Mouse (Mus musculus): ENCODE results near the gene Gm6890.
"Not testable (repeated sequence)": the region's sequence is repeated elsewhere in the genome, so short reads cannot be mapped to it uniquely, and the experiment has no call there.

The Gm6890 gene

GRCm38 (mm10) chrX:74740627-74741026 is at the start of gene Gm6890:
Gene Gm6890 (plus strand): TSS chrX:74740927.
- not testable (repeated sequence) for DNase-seq (ENCODE audit: low spot score in 2 of 2)

GRCm38 (mm10) chrX:74726195-74726594 is 14.5 kb upstream of the Gm6890 start:
- DNase-seq (ENCODE audit: low spot score in 2 of 2) = not testable (repeated sequence)

DNA sequence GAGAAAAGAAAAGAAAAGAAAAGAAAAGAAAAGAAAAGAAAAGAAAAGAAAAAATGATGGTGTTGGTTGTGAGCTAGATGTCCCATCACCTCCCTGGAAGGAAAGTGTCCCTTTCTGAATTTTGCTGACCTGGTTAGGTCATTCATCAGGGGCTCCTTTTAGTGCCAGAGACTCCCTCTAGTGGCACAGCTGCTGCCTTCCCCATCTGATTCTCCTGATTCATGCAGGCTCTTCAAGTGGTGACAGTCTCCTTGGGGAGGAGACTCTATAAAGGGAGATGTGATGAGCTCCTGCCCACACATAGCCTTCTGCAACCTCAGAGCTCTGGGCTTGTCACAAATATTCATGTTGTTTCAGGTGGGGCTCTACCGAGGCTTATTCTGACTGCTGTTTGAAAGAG is 30.0 kb downstream of the Gm6890 start:
- peak; percentile 2 to 3 for DNase-seq (ENCODE audit: low spot score in 2 of 2)

All from right cerebral cortex, adult 2 months (tissue).